Mouse (Mus musculus): ENCODE results near the gene Myo1d. TPM values are rescaled to one million over a fixed set of nuclear protein-coding genes. Genes with fewer than 3 reads are reported as not detected.

Gene Myo1d
- polyA plus RNA-seq, 1 experiment from 2014 or later: 5.6 TPM

DNA sequence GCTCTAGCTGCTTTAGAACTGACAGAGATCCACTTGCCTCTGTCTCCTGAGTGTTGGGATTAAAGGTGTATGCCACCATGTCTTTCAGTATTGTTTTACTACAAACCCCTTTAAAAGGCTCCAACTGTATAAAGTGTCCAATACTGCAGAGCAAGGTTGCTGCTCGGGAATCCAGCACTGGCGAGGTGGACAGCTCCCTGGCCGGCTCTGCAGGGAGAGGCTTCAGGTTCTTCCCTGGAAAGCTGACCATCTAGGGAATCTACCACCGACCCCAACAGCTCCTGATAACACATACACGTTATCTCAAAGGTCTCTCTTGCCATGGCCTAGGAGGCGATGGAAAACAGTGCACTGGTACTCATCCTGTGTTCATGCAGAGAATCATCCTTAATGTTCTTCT, 166.3 kb downstream of the Myo1d start:
- H3K4me3 ChIP-seq (replicated peaks): no peak overlapping the region
- 11% methylated on average over 6 of the region's 6 CpGs for WGBS
- no peaks in the 10 kb centered on the region for H3K36me3 ChIP-seq
- H3K9ac ChIP-seq (replicated peaks): no peak overlapping the region
- no peak overlapping the region for H3K4me2 ChIP-seq
- H3K4me1 ChIP-seq (replicated peaks): no peaks in the 10 kb centered on the region
- no peak overlapping the region for H3K27ac ChIP-seq
- no peaks in the 10 kb centered on the region for H3K27me3 ChIP-seq
- ATAC-seq (ENCODE audit: insufficient number of reproducible peaks, insufficient read depth, low FRiP score, low TSS enrichment, low read depth): no peak
- H3K9me3 ChIP-seq: no peaks in the 10 kb centered on the region

DNA sequence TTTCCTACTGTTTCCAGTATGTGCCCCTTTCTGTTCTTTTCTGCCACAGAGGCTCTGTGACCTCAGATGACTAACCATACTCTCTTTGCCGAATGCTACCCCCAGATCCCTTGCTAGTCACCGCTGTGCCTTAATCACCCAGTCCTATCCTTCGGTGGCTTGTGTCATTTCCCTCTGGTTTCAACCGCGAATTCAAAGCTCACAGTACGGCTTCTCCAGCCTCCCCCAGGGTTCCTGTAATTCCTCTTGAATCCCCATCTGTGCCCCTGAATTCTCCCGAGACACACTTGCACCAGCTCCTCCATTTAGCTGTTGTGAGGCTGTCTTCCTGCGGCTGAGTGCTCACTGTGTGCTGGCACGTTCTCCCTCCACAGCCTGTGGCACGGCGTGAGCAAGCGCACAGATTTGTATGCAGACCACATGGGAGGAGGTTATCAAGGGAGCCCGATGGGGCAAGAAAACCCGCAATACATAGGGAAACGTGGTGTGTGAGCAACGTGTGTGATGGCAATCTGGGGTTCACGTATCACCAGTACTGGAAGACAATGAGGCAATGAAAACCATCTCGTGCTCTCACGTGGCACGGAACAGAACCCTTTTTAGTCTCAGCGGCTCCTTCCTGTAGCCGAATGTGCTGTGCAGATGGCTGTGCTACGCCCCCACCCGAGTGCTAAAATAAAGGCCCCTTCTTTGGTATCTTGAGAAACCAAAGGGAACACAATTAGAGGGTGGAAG, 177.0 kb downstream of the Myo1d start:
- no peak for ATAC-seq (ENCODE audit: insufficient number of reproducible peaks, insufficient read depth, low FRiP score, low TSS enrichment, low read depth)
- H3K4me3 ChIP-seq (replicated peaks): peak overlapping the region; percentile 14
- H3K9me3 ChIP-seq: no peaks in the 10 kb centered on the region
- H3K36me3 ChIP-seq: no peaks in the 10 kb centered on the region
- H3K4me2 ChIP-seq: peak overlapping the region; percentile 57
- 9% methylated on average over 24 of the region's 24 CpGs for WGBS
- H3K4me1 ChIP-seq (replicated peaks): peaks cover 5% of the 10 kb centered on the region; the same call in 1 of the 2 replicates
- 0 out of 2 replicates have a peak, but pooled peaks cover 4% of the 10 kb centered on the region for H3K27me3 ChIP-seq
- peak overlapping the region; percentile 19; the same call in 1 of the 2 replicates for H3K27ac ChIP-seq
- peak overlapping the region; percentile 38 for H3K9ac ChIP-seq (replicated peaks)

- Histone ChIP-seq H3K9me3 (no peaks in the 10 kb centered on the region), H3K27ac (no peak overlapping the region), H3K4me1 (replicated peaks) (peaks cover 5% of the 10 kb centered on the region; the same call in 1 of the 2 replicates), H3K27me3 (0 out of 2 replicates have a peak, but pooled peaks cover 4% of the 10 kb centered on the region), H3K9ac (replicated peaks) (no peak overlapping the region), H3K4me3 (replicated peaks) (no peak overlapping the region), H3K36me3 (no peaks in the 10 kb centered on the region), H3K4me2 (0 out of 2 replicates have a peak overlapping the region, but pooled peaks have one; percentile 57)
- ATAC-seq (ENCODE audit: insufficient number of reproducible peaks, insufficient read depth, low FRiP score, low TSS enrichment, low read depth): no peak
- WGBS: 24% methylated on average over 8 of the region's 8 CpGs
These were observed 177.8 kb downstream of the Myo1d start for GRCm38 (mm10) chr11:80602041-80602458.

GRCm38 (mm10) chr11:80601040-80601864, 178.6 kb downstream of the Myo1d start:
- H3K36me3 ChIP-seq: no peaks in the 10 kb centered on the region
- 71% methylated on average over 20 of the region's 20 CpGs for WGBS
- peaks cover 5% of the 10 kb centered on the region; the same call in 1 of the 2 replicates for H3K4me1 ChIP-seq (replicated peaks)
- H3K9me3 ChIP-seq: no peaks in the 10 kb centered on the region
- H3K4me2 ChIP-seq: no peak overlapping the region
- H3K9ac ChIP-seq (replicated peaks): no peak overlapping the region
- H3K27me3 ChIP-seq: 0 out of 2 replicates have a peak, but pooled peaks cover 4% of the 10 kb centered on the region
- H3K4me3 ChIP-seq (replicated peaks): no peak overlapping the region
- no peak overlapping the region for H3K27ac ChIP-seq
- ATAC-seq (ENCODE audit: insufficient number of reproducible peaks, insufficient read depth, low FRiP score, low TSS enrichment, low read depth): no peak

DNA sequence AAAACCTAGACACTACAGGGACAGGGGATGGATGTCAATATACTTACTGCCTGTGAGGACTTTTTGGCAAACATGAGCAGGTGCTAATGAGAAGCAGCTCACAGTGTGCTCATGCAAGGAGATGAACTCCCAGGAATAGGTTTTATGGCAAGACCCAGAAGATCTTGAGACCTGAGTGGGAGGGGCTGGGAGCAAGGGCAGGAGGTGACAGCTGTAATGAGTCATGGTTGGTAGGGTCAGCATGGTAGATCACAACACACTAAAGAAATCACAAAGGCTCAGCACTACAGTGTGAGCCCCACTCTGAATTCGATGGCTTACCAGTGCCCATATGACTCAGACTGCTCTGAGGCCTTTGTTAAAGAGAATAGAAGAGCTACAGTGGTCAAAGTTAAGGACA, 184.3 kb downstream of the Myo1d start:
- H3K9ac ChIP-seq (replicated peaks): no peak overlapping the region
- no peak overlapping the region for H3K4me3 ChIP-seq (replicated peaks)
- no peak overlapping the region for H3K4me2 ChIP-seq
- ATAC-seq (ENCODE audit: insufficient number of reproducible peaks, insufficient read depth, low FRiP score, low TSS enrichment, low read depth): no peak
- H3K27ac ChIP-seq: no peak overlapping the region
- no peaks in the 10 kb centered on the region for H3K4me1 ChIP-seq (replicated peaks)
- no peaks in the 10 kb centered on the region for H3K36me3 ChIP-seq
- WGBS: 94% methylated on average over 1 of the region's 1 CpGs
- no peaks in the 10 kb centered on the region for H3K27me3 ChIP-seq
- no peaks in the 10 kb centered on the region; the same call in 1 of the 2 replicates for H3K9me3 ChIP-seq

DNA sequence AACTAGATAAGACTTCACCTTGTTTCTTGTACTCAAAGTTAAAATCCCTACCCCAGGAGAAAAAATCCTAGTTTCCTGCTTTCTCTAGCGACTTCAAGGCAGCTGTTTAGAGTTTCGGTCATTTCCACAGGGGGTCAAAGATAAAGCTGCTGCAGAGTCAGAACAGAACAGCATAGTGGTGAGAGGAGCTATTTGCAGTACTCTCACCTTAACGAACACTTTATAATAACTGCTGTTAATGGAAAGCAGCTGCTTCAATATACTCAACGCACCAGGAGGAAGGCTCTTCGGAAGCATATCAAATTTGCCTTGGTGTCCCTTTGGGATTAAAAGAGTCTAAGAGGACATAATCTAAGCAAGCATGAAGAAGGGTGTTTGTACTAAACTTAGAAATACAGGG, 190.4 kb downstream of the Myo1d start:
- Histone ChIP-seq H3K4me1 (replicated peaks) (peaks cover 20% of the 10 kb centered on the region), H3K9me3 (no peaks in the 10 kb centered on the region; the same call in 1 of the 2 replicates), H3K27me3 (no peaks in the 10 kb centered on the region), H3K36me3 (no peaks in the 10 kb centered on the region), H3K9ac (replicated peaks) (no peak overlapping the region), H3K4me3 (replicated peaks) (no peak overlapping the region), H3K27ac (no peak overlapping the region), H3K4me2 (no peak overlapping the region)
- no peak for ATAC-seq (ENCODE audit: insufficient number of reproducible peaks, insufficient read depth, low FRiP score, low TSS enrichment, low read depth)
- WGBS: 15% methylated on average over 5 of the region's 5 CpGs

GRCm38 (mm10) chr11:80585761-80586160, 194.1 kb downstream of the Myo1d start:
- no peak overlapping the region for H3K4me3 ChIP-seq (replicated peaks)
- no peak overlapping the region for H3K9ac ChIP-seq (replicated peaks)
- no peaks in the 10 kb centered on the region for H3K9me3 ChIP-seq
- peaks cover 20% of the 10 kb centered on the region for H3K4me1 ChIP-seq (replicated peaks)
- no peaks in the 10 kb centered on the region for H3K36me3 ChIP-seq
- H3K4me2 ChIP-seq: no peak overlapping the region
- H3K27ac ChIP-seq: peak overlapping the region; percentile 69
- peaks cover 3% of the 10 kb centered on the region; the same call in 1 of the 2 replicates for H3K27me3 ChIP-seq
- no peak for ATAC-seq (ENCODE audit: insufficient number of reproducible peaks, insufficient read depth, low FRiP score, low TSS enrichment, low read depth)

DNA sequence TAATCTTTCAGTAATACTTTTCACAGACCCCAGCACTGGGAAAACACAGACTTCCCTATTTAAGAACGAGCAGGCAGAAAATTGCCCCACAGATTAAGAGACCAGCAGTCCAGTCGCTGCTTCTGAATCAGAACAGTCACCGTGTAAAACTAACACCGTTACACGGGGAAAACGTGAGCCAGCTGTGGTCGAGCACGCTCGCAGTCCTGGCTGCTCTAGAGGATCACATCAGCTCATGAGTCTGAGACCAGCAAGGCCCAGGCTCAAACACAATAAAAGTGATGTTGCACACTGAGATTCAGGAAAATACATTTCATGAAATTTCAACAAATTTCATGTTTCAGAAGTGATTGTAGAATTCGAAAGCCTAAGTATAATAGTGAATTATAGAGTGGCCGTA, 194.6 kb downstream of the Myo1d start:
- no peaks in the 10 kb centered on the region for H3K9me3 ChIP-seq
- no peak overlapping the region for H3K4me3 ChIP-seq (replicated peaks)
- no peak for ATAC-seq (ENCODE audit: insufficient number of reproducible peaks, insufficient read depth, low FRiP score, low TSS enrichment, low read depth)
- 0 out of 2 replicates have a peak overlapping the region, but pooled peaks have one; percentile 1 for H3K4me2 ChIP-seq
- WGBS: 25% methylated on average over 11 of the region's 11 CpGs
- peaks cover 3% of the 10 kb centered on the region; the same call in 1 of the 2 replicates for H3K27me3 ChIP-seq
- peak overlapping the region; percentile 69 for H3K27ac ChIP-seq
- H3K4me1 ChIP-seq (replicated peaks): peaks cover 20% of the 10 kb centered on the region
- H3K36me3 ChIP-seq: no peaks in the 10 kb centered on the region
- H3K9ac ChIP-seq (replicated peaks): no peak overlapping the region

DNA sequence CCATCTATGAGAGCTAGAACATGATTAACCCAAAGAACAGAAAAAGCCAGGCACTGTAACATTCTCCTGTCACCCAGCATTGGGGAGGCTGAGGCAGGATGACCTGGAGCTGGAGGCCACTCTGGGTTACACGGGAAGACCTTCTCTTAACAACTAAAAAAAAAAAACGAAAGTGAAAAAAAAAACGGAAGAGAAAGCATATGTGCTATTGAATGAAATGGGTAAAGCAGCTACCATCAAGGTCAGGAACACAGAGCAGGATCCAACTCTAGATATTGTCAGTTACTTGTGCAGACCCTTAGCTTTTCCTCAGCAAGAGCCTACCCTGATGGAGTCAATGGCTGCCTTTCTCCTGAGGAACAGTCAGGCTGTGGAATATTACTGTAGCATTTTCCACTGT, 199.3 kb downstream of the Myo1d start:
- Histone ChIP-seq H3K4me2 (no peak overlapping the region), H3K4me1 (replicated peaks) (peaks cover 14% of the 10 kb centered on the region), H3K4me3 (replicated peaks) (no peak overlapping the region), H3K9me3 (no peaks in the 10 kb centered on the region), H3K27me3 (peaks cover 3% of the 10 kb centered on the region; the same call in 1 of the 2 replicates), H3K36me3 (no peaks in the 10 kb centered on the region), H3K27ac (no peak overlapping the region), H3K9ac (replicated peaks) (no peak overlapping the region)
- 86% methylated on average over 3 of the region's 3 CpGs for WGBS
- no peak for ATAC-seq (ENCODE audit: insufficient number of reproducible peaks, insufficient read depth, low FRiP score, low TSS enrichment, low read depth)

DNA sequence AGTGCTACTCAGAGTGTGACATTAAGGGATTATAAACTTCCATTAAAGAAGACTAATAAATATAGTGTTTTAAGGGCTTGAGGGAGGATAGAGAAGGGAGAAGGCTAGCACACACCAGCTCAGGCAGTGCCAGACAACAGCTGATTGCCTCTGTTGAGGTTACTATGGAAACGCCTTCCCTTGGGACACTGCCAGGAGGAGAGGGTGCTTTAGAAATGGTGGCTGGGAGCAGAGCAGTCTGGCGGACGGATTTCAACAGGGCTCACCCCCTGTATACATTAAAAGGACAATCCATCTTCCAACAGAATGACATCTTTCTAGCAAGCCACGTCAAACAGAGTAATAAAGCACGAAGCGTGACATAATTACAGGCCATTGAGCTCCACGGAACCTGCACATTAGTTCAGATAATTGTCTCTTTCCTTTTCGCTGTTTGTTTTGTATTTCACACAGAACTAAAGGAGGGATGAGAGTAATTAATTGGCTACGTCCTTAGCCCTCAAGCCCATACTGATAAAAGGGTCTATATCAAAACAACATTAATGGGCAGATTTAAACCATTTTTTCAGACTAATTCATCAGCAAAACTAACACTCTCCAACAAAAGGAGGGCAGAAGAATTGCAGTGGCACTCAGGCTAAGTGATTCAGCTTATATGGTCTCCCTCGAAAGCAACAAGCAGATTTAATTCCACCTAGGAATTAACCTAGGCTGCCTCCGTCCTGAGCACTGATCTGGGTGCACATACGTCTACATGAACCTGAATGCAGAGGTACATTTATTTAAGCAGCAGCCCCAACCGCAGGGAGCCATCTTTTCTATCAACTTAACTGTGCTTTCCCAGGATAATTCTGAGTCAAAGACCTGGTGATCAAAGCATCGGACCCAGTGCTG, 201.8 kb downstream of the Myo1d start:
- Histone ChIP-seq H3K36me3 (no peaks in the 10 kb centered on the region), H3K9me3 (no peaks in the 10 kb centered on the region), H3K27me3 (peaks cover 3% of the 10 kb centered on the region; the same call in 1 of the 2 replicates), H3K27ac (no peak overlapping the region), H3K4me3 (replicated peaks) (no peak overlapping the region), H3K9ac (replicated peaks) (no peak overlapping the region), H3K4me2 (peak overlapping the region; percentile 32), H3K4me1 (replicated peaks) (peaks cover 7% of the 10 kb centered on the region)
- WGBS: 24% methylated on average over 14 of the region's 14 CpGs
- ATAC-seq (ENCODE audit: insufficient number of reproducible peaks, insufficient read depth, low FRiP score, low TSS enrichment, low read depth): no peak
